In genomic region chr10:19200311-19200710, GRCm38 (mm10) we compare ENCODE assay signal across 24 mouse cellular contexts.
DNase-seq lines count a peak whose midpoint lies in the region; ATAC-seq and TF ChIP-seq lines count a peak whose summit lies in the region.
"Had no signal": no experiment of that assay in that cellular context is flagged by ENCODE, and none has a peak within 500 bp of the region (broad histone marks: within the 10 kb centered on the region; RNA-seq: fewer than 3 reads in every experiment).

No protein-coding gene starts in this region.

- no peak for TF ChIP-seq POLR2A in brain, embryonic 14.5 days (IDR thresholded peaks at IDR 0.05; ENCODE audit: borderline replicate concordance, extremely low read depth, insufficient read depth, insufficient read length, poor library complexity, severe bottlenecking)

- TF ChIP-seq CTCF in brain, embryonic 14.5 days (IDR thresholded peaks at IDR 0.05; ENCODE audit: borderline replicate concordance, extremely low read depth, insufficient read depth, insufficient read length) = no peak

- no peaks in the 10 kb centered on the region for H3K9me3 ChIP-seq in forebrain, embryonic 14.5 days (replicated peaks; ENCODE audit: control insufficient read depth, low read length)
- no peaks in the 10 kb centered on the region for H3K9me3 ChIP-seq in forebrain, embryonic 11.5 days (ENCODE audit: control insufficient read depth, low read length)
- no peaks in the 10 kb centered on the region for H3K9me3 ChIP-seq in midbrain, embryonic 14.5 days (ENCODE audit: control insufficient read depth, low read length)
- no peaks in the 10 kb centered on the region for H3K9me3 ChIP-seq in midbrain, embryonic 16.5 days (replicated peaks; ENCODE audit: control insufficient read depth, low read length, poor library complexity, severe bottlenecking)
- H3K9me3 ChIP-seq: embryonic facial prominence, embryonic 13.5 days; embryonic facial prominence, embryonic 15.5 days; forebrain, embryonic 10.5 days; forebrain, embryonic 13.5 days had no signal

- no peaks in the 10 kb centered on the region for H3K36me3 ChIP-seq in forebrain, embryonic 14.5 days (ENCODE audit: control insufficient read depth, insufficient read depth, low read length)
- no peaks in the 10 kb centered on the region for H3K36me3 ChIP-seq in forebrain, embryonic 11.5 days (ENCODE audit: control insufficient read depth, insufficient read depth, low read length)
- no peaks in the 10 kb centered on the region for H3K36me3 ChIP-seq in midbrain, embryonic 14.5 days (ENCODE audit: control insufficient read depth, insufficient read depth, low read length)
- H3K36me3 ChIP-seq in midbrain, embryonic 16.5 days (ENCODE audit: control insufficient read depth, insufficient read depth, low read length) = no peaks in the 10 kb centered on the region
- H3K36me3 ChIP-seq: embryonic facial prominence, embryonic 13.5 days; embryonic facial prominence, embryonic 15.5 days; forebrain, embryonic 10.5 days had no signal

- ATAC-seq in forebrain, embryonic 14.5 days = no peak
- ATAC-seq in forebrain, embryonic 11.5 days (replicated peaks; ENCODE audit: low FRiP score) = no peak
- ATAC-seq in midbrain, embryonic 14.5 days (ENCODE audit: low FRiP score, low TSS enrichment) = no peak
- no peak for ATAC-seq in midbrain, embryonic 16.5 days
- ATAC-seq in activated CD4-positive, CD25-positive, alpha-beta regulatory T cell, adult 4 months = no peak
- ATAC-seq: CD4-positive, CD25-positive, alpha-beta regulatory T cell, adult 4 months; forebrain, embryonic 13.5 days; forebrain, embryonic 16.5 days; Patski had no signal

- no peaks in the 10 kb centered on the region for H3K27me3 ChIP-seq in forebrain, embryonic 14.5 days (replicated peaks; ENCODE audit: control insufficient read depth, insufficient read depth, low read length)
- no peaks in the 10 kb centered on the region for H3K27me3 ChIP-seq in forebrain, embryonic 11.5 days (ENCODE audit: control insufficient read depth, insufficient read depth, low read length)
- H3K27me3 ChIP-seq in midbrain, embryonic 14.5 days (ENCODE audit: control insufficient read depth, insufficient read depth, low read length) = no peaks in the 10 kb centered on the region
- no peaks in the 10 kb centered on the region for H3K27me3 ChIP-seq in midbrain, embryonic 16.5 days (ENCODE audit: control insufficient read depth, insufficient read depth, low read depth, low read length)
- H3K27me3 ChIP-seq: embryonic facial prominence, embryonic 13.5 days; embryonic facial prominence, embryonic 15.5 days; forebrain, embryonic 13.5 days; Patski had no signal

- H3K4me1 ChIP-seq in forebrain, embryonic 14.5 days (ENCODE audit: control insufficient read depth, insufficient read depth, low read length) = no peaks in the 10 kb centered on the region
- no peaks in the 10 kb centered on the region for H3K4me1 ChIP-seq in forebrain, embryonic 11.5 days (replicated peaks; ENCODE audit: control insufficient read depth, insufficient read depth, low read length)
- H3K4me1 ChIP-seq in midbrain, embryonic 14.5 days (ENCODE audit: control insufficient read depth, insufficient read depth, low read length) = no peaks in the 10 kb centered on the region
- no peaks in the 10 kb centered on the region for H3K4me1 ChIP-seq in midbrain, embryonic 16.5 days (ENCODE audit: control insufficient read depth, insufficient read depth, low read length)
- H3K4me1 ChIP-seq: embryonic facial prominence, embryonic 13.5 days; embryonic facial prominence, embryonic 15.5 days had no signal

- H3K27ac ChIP-seq in forebrain, embryonic 14.5 days (ENCODE audit: low read depth, low read length) = no peak overlapping the region
- no peak overlapping the region for H3K27ac ChIP-seq in forebrain, embryonic 11.5 days (ENCODE audit: low read depth, low read length)
- no peak overlapping the region for H3K27ac ChIP-seq in midbrain, embryonic 14.5 days (replicated peaks; ENCODE audit: low read depth, low read length)
- H3K27ac ChIP-seq in midbrain, embryonic 16.5 days (ENCODE audit: low read length) = no peak overlapping the region
- H3K27ac ChIP-seq: embryonic facial prominence, embryonic 13.5 days; embryonic facial prominence, embryonic 15.5 days; forebrain, embryonic 10.5 days; forebrain, embryonic 13.5 days had no signal

- H3K4me2 ChIP-seq in forebrain, embryonic 14.5 days (ENCODE audit: low read length) = no peak overlapping the region
- no peak overlapping the region for H3K4me2 ChIP-seq in forebrain, embryonic 11.5 days (ENCODE audit: low read depth, low read length, severe bottlenecking)
- no peak overlapping the region for H3K4me2 ChIP-seq in midbrain, embryonic 14.5 days (ENCODE audit: low read length)
- no peak overlapping the region for H3K4me2 ChIP-seq in midbrain, embryonic 16.5 days (ENCODE audit: low read length)
- H3K4me2 ChIP-seq: embryonic facial prominence, embryonic 13.5 days; embryonic facial prominence, embryonic 15.5 days; forebrain, embryonic 13.5 days had no signal

- H3K4me3 ChIP-seq in forebrain, embryonic 14.5 days (ENCODE audit: low read depth, low read length) = no peak overlapping the region
- no peak overlapping the region for H3K4me3 ChIP-seq in forebrain, embryonic 11.5 days (ENCODE audit: low read depth, low read length)
- H3K4me3 ChIP-seq in midbrain, embryonic 14.5 days (replicated peaks; ENCODE audit: low read depth, low read length) = no peak overlapping the region
- no peak overlapping the region for H3K4me3 ChIP-seq in midbrain, embryonic 16.5 days (ENCODE audit: low read depth, low read length)
- H3K4me3 ChIP-seq: embryonic facial prominence, embryonic 13.5 days; embryonic facial prominence, embryonic 15.5 days; erythroblast, embryonic 14.5 days; forebrain, embryonic 10.5 days; forebrain, embryonic 13.5 days had no signal

- 37% methylated on average over 2 of the region's 2 CpGs for WGBS in forebrain, embryonic 14.5 days
- WGBS in forebrain, embryonic 11.5 days = 62% methylated on average over 2 of the region's 2 CpGs
- 53% methylated on average over 2 of the region's 2 CpGs for WGBS in midbrain, embryonic 14.5 days
- WGBS in midbrain, embryonic 16.5 days = 59% methylated on average over 2 of the region's 2 CpGs

- DNase-seq in forebrain, embryonic 14.5 days (ENCODE audit: low spot score) = peak; percentile 25
- DNase-seq in forebrain, embryonic 11.5 days (ENCODE audit: low spot score) = no peak
- DNase-seq in midbrain, embryonic 14.5 days = peak; percentile 9
- DNase-seq in brain, embryonic 14.5 days (ENCODE audit: low read depth) = peak; percentile 47
- no peak for DNase-seq in embryo, embryonic 11 days
- DNase-seq: adrenal gland, adult 2 months; adrenal gland, postnatal 10 days; adrenal gland, postnatal 25 days; B cell, adult 2 months; cerebellum, adult 11-12 months; cerebellum, adult 2 months; cerebellum, adult 9-10 months; cerebellum, postnatal 10 days; cerebellum, postnatal 25 days had no signal

- H3K9ac ChIP-seq in forebrain, embryonic 14.5 days (ENCODE audit: low read length) = no peak overlapping the region
- no peak overlapping the region for H3K9ac ChIP-seq in forebrain, embryonic 11.5 days (ENCODE audit: low read length)
- H3K9ac ChIP-seq in midbrain, embryonic 14.5 days (replicated peaks; ENCODE audit: low read length) = no peak overlapping the region
- no peak overlapping the region for H3K9ac ChIP-seq in midbrain, embryonic 16.5 days (ENCODE audit: low read depth, low read length)
- H3K9ac ChIP-seq: embryonic facial prominence, embryonic 13.5 days; embryonic facial prominence, embryonic 15.5 days; forebrain, embryonic 13.5 days had no signal

Comparison
In these comparisons a context has a peak if more than half of its experiments do, and no peak if none do; other contexts are left out.
1. DNase-seq: peak in forebrain, embryonic 14.5 days (single experiment), midbrain, embryonic 14.5 days (single experiment) and brain, embryonic 14.5 days (single experiment); none in forebrain, embryonic 11.5 days (single experiment) and embryo, embryonic 11 days (single experiment).